Mouse (Mus musculus): ENCODE measurements at regions not wholly inside any gene's neighbourhood (a gene's known extent, or its start where the extent isn't known, plus 50 kb on each side); places are given as distances from the start of the nearest gene placed in this dataset.

- DNase-seq, result peak; percentile 78
Observed at GRCm38 (mm10) chr19:15035554-15035953, 437.7 kb upstream of the Tle4 start.

DNA sequence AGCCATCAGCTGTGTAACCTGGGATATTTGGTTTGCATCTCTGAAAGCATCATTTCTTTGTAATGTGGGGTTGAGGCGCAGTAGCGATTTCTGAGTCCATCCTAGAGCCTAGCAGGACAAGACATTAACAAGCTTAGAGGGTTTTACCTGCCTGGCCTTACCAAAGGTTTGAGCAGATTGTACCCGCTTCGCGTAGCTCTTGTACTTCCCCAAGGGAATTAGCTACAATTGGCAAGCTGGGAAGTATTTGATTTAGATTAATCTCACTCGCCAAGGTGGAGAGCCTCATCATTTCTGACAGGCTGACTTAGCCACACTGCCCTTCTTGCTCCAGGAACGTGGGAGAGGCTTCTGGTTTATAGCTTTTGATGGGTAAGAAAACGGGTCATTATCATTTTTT is 436.1 kb upstream of the Tle4 start:
- no peak for DNase-seq

DNA sequence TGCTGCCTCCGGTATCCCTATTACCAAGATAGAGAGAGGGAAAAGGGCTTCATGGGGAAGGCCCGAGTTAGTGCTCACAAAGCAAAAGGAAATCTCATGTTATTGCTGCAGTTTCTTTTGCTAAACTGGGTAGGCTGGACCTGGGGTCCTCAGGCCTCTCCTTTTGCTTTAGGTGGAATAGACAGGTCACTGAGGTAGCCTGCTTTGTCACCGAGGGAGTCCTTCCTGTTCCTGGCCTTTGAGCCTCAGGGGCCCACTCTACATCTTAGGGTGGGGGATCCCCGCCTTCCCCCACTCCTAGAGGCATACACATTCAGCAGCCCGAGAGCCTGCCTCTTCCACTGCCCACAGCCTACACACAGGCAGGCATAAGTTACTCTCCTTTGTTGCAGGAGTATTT is 435.5 kb upstream of the Tle4 start:
- DNase-seq, result no peak

- DNase-seq, result no peak
Observed at GRCm38 (mm10) chr19:15032297-15032947, 434.6 kb upstream of the Tle4 start.

GRCm38 (mm10) chr19:15031483-15031882 is 433.6 kb upstream of the Tle4 start:
- no peak for DNase-seq

- DNase-seq, result no peak
Observed at GRCm38 (mm10) chr19:15003596-15003995, 405.7 kb upstream of the Tle4 start.

DNA sequence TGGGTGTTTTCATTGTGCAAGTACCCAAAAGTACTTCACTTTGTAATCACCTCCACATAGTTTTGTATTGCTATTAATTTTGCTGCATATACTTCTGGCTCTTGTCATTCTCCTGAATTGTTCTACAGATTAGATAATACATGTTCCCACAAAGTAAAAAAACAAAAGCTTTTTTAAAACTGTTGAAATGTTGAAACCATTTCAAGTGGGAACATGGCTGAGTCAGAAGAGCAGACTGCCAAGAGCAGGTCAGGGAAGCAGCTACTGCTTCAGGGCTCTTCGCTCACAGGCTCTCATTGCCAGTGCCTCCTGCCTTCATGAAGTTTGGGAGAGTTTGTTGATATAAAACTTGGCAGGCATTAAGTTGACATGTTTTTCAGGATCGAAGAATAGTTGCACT is 395.5 kb upstream of the Tle4 start:
- no peak for DNase-seq

DNA sequence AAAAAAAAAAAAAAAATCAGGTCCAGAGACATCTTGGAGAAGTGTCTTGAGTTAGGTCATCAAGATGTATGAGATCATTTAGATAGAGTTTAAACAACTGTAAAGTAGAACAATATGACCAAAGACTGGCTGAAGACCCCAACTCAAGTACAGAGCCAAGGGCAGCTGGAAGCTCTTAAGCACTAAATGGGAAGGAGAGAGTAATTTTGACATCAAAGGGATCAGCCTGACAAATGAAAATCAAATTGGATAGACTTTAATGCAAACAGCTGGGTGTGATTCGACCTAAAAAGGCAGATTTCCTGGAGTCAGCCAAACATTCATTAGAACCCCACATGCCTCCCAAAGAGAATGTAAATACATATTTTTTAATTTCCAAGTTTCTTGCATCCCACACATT is 372.3 kb upstream of the Tle4 start:
- DNase-seq, result no peak

DNA sequence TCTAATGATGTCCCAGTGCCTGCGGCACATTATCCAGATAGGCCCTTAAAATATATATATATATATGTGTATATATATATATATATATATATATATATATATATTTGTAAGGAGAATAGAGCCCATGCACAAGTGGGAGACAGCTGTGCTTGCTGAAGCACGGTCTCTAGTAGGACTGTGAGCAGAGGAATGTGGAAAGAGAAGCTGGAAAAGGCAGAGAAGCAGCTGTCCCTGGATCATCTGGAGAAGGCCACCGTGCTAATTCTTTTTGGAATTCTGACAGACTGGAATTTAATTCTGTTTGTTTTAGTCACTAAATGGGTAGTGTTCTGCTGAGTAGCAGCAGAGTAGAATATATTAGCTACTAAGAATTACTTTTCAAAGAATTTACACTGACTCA is 370.4 kb upstream of the Tle4 start:
- DNase-seq, result no peak

DNA sequence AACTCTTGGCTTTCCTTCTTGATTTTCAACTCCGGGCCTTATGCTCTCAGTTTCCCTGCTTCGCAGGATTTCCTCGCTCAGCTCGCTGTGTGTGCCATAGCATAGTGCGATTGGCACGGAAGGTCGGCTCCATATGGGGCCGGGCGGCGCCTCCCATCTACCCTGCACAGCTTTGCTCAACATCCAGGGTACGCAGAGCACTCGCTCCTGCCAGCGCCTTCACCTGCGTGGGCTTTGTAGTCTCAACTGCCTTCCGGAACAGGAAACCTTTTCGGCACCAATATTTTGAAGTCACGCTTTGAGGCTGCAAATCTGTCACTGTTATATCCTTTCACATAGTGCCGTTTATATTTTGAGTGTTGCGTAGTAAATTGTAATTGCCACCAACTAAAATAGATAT is 359.9 kb upstream of the Tle4 start:
- DNase-seq, result peak; percentile 9

DNA sequence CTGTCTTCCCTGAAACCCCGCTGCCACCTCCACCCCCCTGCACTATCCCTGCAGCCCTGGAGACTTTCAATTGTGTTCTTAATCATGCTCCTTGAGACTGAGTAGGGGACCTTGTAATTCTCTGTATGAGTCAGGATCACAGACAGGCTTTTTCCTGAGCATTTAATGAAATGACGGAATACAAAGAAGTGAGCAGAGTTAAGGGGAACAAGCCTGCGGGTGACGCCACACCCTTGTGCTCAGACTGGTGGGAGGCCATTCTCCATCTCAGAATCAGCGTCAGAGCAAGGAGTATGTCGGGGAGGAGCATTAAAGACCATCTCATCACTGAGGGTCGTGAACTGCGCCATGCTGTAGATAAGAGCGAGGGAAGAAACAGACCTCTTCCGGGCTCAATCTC is 359.3 kb upstream of the Tle4 start:
- no peak for DNase-seq

- DNase-seq, result no peak
Observed at GRCm38 (mm10) chr19:14956392-14956791, 358.5 kb upstream of the Tle4 start.

DNA sequence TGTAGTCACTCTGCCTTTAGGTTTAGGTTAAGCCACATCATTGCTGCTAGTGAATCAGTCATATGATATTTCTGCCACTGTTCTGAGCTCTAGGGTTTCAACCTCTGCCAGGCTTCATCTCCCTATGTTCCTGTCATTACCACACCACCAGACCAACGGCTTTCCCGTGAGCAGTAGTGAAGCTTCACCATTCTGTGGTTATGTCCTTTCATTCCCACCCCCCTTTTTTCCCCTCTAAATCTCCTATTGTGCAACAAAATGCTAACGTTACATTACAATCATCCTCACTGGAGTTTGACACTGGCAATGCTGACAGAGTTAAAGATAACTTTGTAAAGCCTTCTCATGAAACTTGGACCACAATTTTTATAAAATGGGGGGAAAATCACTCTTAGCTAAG is 358.1 kb upstream of the Tle4 start:
- DNase-seq, result no peak

DNA sequence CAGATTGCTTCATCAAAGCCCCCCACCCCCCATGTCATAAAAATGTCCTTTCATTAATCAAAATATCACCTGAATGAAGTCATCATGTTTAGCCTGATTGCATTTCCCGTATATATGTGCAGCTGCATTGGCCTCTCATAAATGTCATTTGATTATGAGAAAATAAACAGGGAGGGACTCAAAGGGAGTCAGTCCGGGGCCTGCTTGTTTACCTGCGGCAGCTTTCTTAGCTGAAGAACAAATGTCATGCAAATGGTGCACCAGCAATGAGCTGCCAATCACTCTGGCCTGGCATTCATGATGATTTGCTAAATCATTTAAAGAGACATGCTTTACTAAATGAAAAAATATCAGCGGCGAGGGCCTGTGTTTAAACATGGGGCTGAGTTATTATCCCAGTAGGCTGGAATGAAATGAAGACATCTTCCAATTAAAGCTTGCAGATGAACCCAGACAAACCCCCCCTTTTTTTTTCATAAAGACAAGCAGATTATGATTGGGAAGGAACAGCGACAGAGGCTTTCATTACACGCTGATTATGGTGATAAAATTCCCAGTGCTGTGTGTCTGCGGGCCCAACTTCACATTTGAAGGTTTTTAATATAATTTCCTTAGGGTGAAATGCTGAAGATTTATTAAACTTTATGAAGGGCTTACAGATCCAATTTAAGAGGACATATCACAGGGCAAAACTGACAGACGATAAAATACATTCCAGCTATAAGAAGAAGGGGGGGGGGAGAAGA is 342.5 kb upstream of the Tle4 start:
- no peak for DNase-seq

DNA sequence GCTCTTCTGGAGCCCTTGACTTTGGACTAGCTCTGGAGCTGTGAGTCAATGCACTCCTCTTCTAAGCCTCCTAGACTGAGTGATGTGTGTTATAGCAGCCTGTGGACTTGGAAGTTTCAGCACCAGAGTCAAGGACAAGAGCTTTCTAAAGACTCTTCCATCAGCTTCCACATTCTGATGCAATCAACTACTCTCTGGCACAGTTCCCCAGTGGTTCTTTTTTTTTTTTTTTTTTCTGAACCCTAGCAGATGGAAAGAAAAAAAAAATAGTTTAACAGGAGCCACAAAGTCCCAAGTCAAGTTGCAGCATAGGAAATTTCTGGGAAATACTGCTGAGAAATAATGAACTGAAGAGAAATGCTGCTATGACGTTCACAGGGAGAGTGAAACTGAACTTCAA is 324.4 kb upstream of the Tle4 start:
- DNase-seq, result no peak

DNA sequence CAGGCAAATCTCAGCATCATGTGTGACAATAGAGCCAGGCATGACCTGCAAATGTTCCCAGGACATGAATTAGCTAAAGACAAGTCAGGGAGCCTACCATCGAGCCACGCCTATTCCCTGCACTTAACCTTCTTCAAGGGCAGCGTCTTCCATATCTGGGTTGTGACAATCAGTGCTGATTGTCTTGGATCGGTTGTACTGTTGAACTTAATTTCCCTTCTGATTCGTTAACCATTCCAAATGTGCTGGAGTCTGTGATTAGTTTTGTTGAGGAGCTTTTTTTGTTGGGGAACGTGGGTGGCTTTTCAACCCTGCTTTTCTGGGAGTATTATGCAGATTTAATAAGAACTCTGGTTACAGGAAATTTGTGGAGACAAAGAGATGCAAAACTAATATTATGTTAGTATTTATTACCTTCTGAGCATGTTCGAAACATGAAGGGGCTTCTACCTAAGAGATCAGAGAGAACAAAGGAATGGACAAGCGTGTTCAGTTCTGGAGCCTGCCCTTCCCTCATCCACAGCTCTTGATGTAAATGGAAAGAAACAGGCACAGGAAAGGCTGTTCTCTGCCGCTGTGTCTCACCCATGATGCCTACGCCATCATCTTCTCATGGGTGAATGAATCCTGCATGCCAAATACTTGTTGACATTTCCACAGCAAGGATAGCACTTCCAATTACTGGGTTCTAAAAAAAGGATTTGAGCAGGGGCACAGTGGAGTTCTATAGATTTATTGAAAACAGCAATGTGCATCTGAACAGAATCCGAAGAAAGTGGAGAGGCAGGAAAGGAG is 313.4 kb upstream of the Tle4 start:
- DNase-seq, result no peak

GRCm38 (mm10) chr19:14894875-14895274 is 297.0 kb upstream of the Tle4 start:
- no peak for DNase-seq

GRCm38 (mm10) chr19:14892390-14892758 is 294.5 kb upstream of the Tle4 start:
- no peak for DNase-seq

DNA sequence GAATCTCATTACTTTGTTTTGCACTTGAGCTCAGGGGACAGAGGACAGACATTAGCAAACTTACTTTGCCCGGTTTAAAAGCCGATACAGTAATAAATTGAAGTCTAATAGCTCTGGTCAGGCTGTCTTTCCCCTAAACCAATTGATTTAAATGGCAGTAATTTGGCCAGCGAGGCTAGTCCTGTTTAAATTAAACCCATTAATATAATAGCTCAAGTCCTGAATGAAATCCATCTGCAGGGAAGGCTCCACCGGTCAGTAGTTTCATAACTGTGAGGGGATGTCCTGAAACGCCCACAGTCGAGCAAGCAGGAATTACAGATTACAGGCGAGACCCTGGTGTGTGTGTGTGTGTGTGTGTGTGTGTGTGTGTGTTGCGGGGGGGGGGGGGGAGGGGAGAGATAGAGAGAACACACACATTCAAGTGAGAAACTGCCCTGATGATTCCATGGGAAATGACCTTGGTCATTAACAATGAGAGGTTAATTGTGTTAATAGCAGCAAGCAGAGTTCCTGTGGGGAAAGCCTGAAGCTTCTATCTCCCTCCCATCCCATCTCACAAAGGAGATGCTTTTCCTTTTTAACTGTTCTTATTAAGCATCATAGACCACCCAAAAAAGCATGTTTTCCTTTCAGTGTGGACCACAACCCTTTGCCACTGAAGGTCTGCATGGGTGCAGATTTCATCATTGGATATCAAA is 294.0 kb upstream of the Tle4 start:
- DNase-seq, result no peak

DNA sequence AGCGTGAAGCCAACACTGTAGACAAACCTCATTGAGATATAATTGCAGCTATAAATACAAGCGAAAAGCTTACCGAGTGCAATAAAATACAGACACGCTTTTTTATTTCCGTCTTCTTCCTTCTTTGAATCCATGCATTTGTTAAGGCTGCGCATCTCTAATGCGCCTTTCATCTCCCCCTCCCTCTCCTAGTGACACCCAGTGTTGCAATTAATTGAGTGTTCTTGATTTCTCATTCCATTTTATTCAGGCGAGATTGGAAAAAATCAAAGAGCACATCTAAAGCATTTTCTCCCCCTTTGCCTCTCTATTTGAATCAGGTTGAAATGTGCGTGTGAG is 293.2 kb upstream of the Tle4 start:
- DNase-seq, result no peak

DNA sequence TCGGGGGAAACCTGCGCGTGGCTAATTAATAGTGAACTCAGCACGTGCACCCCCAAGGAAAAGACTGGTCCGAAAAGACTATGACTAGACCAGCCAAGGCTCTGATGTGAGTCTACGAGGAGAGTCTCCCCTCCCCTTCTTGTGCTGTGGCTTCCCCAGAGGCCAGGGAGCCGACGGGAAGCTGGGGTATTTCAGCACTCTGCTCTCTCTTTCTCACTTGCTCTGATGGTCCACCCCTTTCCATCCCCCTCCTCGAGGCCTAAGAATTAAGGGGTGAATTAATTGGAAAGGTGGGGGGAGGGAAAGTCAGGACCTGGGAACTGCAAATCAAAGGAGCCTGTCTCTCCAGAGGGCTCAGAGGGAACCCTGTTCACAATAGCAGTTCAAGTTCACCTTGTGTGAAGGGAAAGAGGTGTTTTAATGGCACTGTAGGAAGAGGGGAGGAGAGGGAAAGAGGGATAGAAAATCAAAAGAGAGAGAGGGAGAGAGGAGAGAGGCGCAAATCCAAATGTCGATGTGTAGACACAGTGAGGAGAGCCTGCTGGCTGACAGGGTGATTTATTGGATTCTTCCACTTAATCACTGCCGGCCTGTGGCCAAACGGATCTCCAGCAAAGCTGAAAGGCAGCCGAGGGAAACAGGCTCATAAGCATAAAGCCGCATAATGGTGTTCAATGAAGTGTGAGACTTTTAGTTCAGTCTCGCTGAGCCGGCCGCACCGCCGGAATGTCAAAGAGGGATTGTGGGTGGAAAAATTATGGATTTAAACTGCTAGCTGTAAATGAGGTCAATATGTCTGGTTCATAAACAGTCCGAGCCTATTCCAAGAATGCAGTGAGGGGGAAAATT is 292.6 kb upstream of the Tle4 start:
- DNase-seq, result peak; percentile 37

DNA sequence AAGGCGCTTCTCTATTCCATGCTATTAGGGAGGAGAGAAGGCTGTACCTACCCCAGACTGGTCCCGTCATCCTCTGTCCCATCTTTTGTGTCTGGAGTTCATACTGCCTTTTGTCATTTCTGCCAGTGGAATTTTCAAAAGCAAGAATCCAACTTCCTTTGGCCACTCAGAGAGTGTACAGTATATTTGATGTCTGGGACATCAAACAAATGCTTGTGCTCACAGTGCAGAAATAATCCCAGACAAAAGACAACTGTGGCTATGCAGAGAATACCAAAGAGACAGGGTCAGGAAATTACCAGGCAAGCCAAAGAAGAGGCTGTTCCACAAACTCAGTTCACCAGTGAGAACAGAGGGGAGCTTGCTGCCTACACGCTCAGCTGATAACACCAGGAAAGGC is 291.9 kb upstream of the Tle4 start:
- no peak for DNase-seq
